Mouse (Mus musculus) bone marrow macrophage, adult 2 months (primary cell): ENCODE measurements around the gene Fam89a.

Source experiments
- CTCF ChIP-seq: IDR thresholded peaks from 2 replicates; pipeline ENCODE4 v1.5.1; 2012; ENCODE audit warnings: low read depth, mild to moderate bottlenecking, low read length, moderate library complexity
- POLR2A ChIP-seq: IDR thresholded peaks from 2 replicates; pipeline ENCODE4 v1.6.1; 2012; ENCODE audit warnings: mild to moderate bottlenecking, low read depth, low read length, borderline replicate concordance

- TF ChIP-seq CTCF (no peak), POLR2A (no peak)
Measured at GRCm38 (mm10) chr8:124735371-124735911, 16.2 kb downstream of the Fam89a start.
